Mouse (Mus musculus) gastrocnemius, adult 8-10 months (tissue): ENCODE data around the gene Sox1. TPM values are rescaled to one million over a fixed set of nuclear protein-coding genes. Genes with fewer than 3 reads are reported as not detected.

Experiments used
- microRNA-seq: library from miRNA; unstranded; fragments of <30 nt; microRNA quantifications from one replicate; pipeline ENCODE4 v1.2.0, GENCODE M21; 2022
- total RNA-seq, 4 experiments: library from RNA; stranded (reverse); gene quantifications; 2 replicates each; pipeline ENCODE4 v1.2.4; 2022

Sox1 gene
- total RNA-seq, 4 experiments from 2014 or later, result not detected

Small RNA genes lying within 50 kb of the gene (microRNA-seq; reads per million reads assigned to microRNA genes)
- not detected for gene Gm25239

Other genes with a start within 250 kb of the Sox1 start
- gene A230072I06Rik, start 116.5 kb upstream of the Sox1 start, total RNA-seq, result not detected
- gene Spaca7, start 177.7 kb downstream of the Sox1 start, total RNA-seq, result not detected